Mouse (Mus musculus) frontal cortex, postnatal 25 days (tissue): ENCODE measurements around the gene Gm15517.

Source experiments
- DNase-seq, 2 experiments: peaks; one replicate each; pipeline ENCODE4 v3.0.0; 2022; ENCODE audit warnings: low spot score in 2 of 2

Gene Gm15517

GRCm38 (mm10) chr7:44309475-44310284 is 48.4 kb downstream of the Gm15517 start, which contains the start of gene Shank1:
Gene Shank1 (plus strand): TSS chr7:44310253.
- no peak for DNase-seq

GRCm38 (mm10) chr7:44310285-44310877 is 49.1 kb downstream of the Gm15517 start:
- DNase-seq: no peak

GRCm38 (mm10) chr7:44310878-44311712 is 49.8 kb downstream of the Gm15517 start:
- DNase-seq: peak; percentile 55 to 59
